ENCODE assay signal across 32 mouse cellular contexts in the genomic region with DNA sequence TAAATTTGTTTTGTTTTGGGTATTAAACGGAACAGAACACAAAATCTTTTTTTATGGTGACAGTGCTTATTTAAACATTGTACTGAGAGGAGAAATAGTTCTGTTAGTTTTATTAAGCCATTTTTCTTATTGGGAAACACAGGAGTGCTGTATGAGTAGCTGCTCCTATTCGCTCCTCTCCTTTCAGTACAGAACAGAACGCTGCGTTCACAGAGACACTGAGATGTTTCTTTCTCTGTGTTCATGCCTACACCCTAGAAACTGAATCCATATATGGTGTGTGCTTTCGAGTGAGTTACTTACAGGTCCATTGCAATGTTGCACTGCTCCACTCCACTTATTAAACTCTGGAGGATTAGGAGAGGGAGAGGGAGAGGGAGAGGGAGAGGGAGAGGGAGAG.
A peak's percentile ranks its signal among the peaks of the same experiment; 100 is the strongest.
DNase-seq lines count a peak whose midpoint lies in the region; ATAC-seq and TF ChIP-seq lines count a peak whose summit lies in the region.
"Had no signal": no experiment of that assay in that cellular context is flagged by ENCODE, and none has a peak within 500 bp of the region (broad histone marks: within the 10 kb centered on the region; RNA-seq: fewer than 3 reads in every experiment).

No protein-coding gene starts in this region.

- H3K9ac ChIP-seq in lung, postnatal 0 days (replicated peaks; ENCODE audit: low read depth): no peak overlapping the region
- H3K9ac ChIP-seq: embryonic facial prominence, embryonic 12.5 days; forebrain, postnatal 0 days; hindbrain, embryonic 14.5 days; limb, embryonic 13.5 days; midbrain, embryonic 12.5 days; neural tube, embryonic 12.5 days had no signal

- no peaks in the 10 kb centered on the region for H3K36me3 ChIP-seq in lung, postnatal 0 days (ENCODE audit: insufficient read depth, low read length)
- H3K36me3 ChIP-seq: embryonic facial prominence, embryonic 12.5 days; G1E; heart, embryonic 10.5 days; limb, embryonic 13.5 days; midbrain, embryonic 12.5 days; neural tube, embryonic 12.5 days had no signal

- no peak overlapping the region for H3K4me3 ChIP-seq in lung, postnatal 0 days (ENCODE audit: low read depth, low read length)
- H3K4me3 ChIP-seq: embryonic facial prominence, embryonic 12.5 days; erythroblast, embryonic 14.5 days; heart, embryonic 10.5 days; limb, embryonic 13.5 days; megakaryocyte, embryonic 14.5 days; midbrain, embryonic 12.5 days; myocyte; neural tube, embryonic 12.5 days had no signal

- ATAC-seq in frontal cortex, adult (ENCODE audit: low TSS enrichment): peak; percentile 96
- ATAC-seq in lung, postnatal 0 days: peak; percentile 92
- no peak for ATAC-seq in inflammation-experienced regulatory T-cells, adult 6 months
- ATAC-seq: forebrain, postnatal 0 days; Patski had no signal

- no peaks in the 10 kb centered on the region for H3K4me1 ChIP-seq in lung, postnatal 0 days (ENCODE audit: insufficient read depth, low read depth, low read length)
- H3K4me1 ChIP-seq: embryonic facial prominence, embryonic 12.5 days; heart, embryonic 10.5 days; limb, embryonic 13.5 days; megakaryocyte, embryonic 14.5 days; midbrain, embryonic 12.5 days; neural tube, embryonic 12.5 days had no signal

- DNase-seq in frontal cortex, postnatal 25 days (ENCODE audit: low spot score in 2 of 2): no peak
- DNase-seq in layer of hippocampus, adult 11-12 months (ENCODE audit: low spot score): peak; percentile 11
- no peak for DNase-seq in layer of hippocampus, postnatal 10 days (ENCODE audit: low spot score in 2 of 2)
- DNase-seq in lung, postnatal 0 days (ENCODE audit: low spot score): peak; percentile 75
- DNase-seq in lung, postnatal 14 days: no peak
- DNase-seq in gastrocnemius, postnatal 4 days (ENCODE audit: low spot score in 2 of 2): no peak
- DNase-seq: adrenal gland, postnatal 10 days; cerebellum, adult 11 months; cerebellum, adult 9-10 months; cerebellum, postnatal 36 days; forebrain, postnatal 0 days; gastrocnemius, postnatal 14 days; heart, adult 11 months; heart, postnatal 4 days; kidney, adult 9 months; lung, postnatal 4 days; right cerebral cortex, adult 18-20 months; spleen, adult 18-20 months had no signal

- no peaks in the 10 kb centered on the region for H3K27me3 ChIP-seq in lung, postnatal 0 days (replicated peaks; ENCODE audit: insufficient read depth, low read length)
- H3K27me3 ChIP-seq: embryonic facial prominence, embryonic 12.5 days; limb, embryonic 13.5 days; megakaryocyte, embryonic 14.5 days; midbrain, embryonic 12.5 days; neural tube, embryonic 12.5 days; Patski had no signal

- WGBS in lung, postnatal 0 days: 42% methylated on average over 5 of the region's 5 CpGs

- TF ChIP-seq CTCF in lung, postnatal 0 days (IDR thresholded peaks at IDR 0.05): no peak

- peak; percentile 58 for TF ChIP-seq EP300 in lung, postnatal 0 days (IDR thresholded peaks at IDR 0.05)

- H3K4me2 ChIP-seq in lung, postnatal 0 days (replicated peaks; ENCODE audit: low read depth, low read length): no peak overlapping the region
- H3K4me2 ChIP-seq: embryonic facial prominence, embryonic 12.5 days; hindbrain, embryonic 14.5 days; limb, embryonic 13.5 days; liver, embryonic 11.5 days; midbrain, embryonic 12.5 days; neural tube, embryonic 12.5 days had no signal

- no peaks in the 10 kb centered on the region for H3K9me3 ChIP-seq in lung, postnatal 0 days (ENCODE audit: low read length)
- H3K9me3 ChIP-seq: embryonic facial prominence, embryonic 12.5 days; G1E; heart, embryonic 10.5 days; limb, embryonic 13.5 days; megakaryocyte, embryonic 14.5 days; midbrain, embryonic 12.5 days; neural tube, embryonic 12.5 days had no signal

- no peak overlapping the region for H3K27ac ChIP-seq in lung, postnatal 0 days (ENCODE audit: low read length)
- H3K27ac ChIP-seq: embryonic facial prominence, embryonic 12.5 days; heart, embryonic 10.5 days; hindbrain, embryonic 14.5 days; limb, embryonic 13.5 days; midbrain, embryonic 12.5 days; neural tube, embryonic 12.5 days had no signal

Comparison
In these comparisons a context has a peak if more than half of its experiments do, and no peak if none do; other contexts are left out.
1. DNase-seq: peak in layer of hippocampus, adult 11-12 months (single experiment) and lung, postnatal 0 days (single experiment); none in frontal cortex, postnatal 25 days (0 of 2), layer of hippocampus, postnatal 10 days (0 of 2), lung, postnatal 14 days (single experiment) and gastrocnemius, postnatal 4 days (0 of 2).